Mouse (Mus musculus): Measurements from ENCODE around the gene Tmem150c.

Gene Tmem150c

GRCm38 (mm10) chr5:100096955-100097354, 62.7 kb downstream of the Tmem150c start:
- DNase-seq = peak; percentile 29

- no peak for DNase-seq
Measured at GRCm38 (mm10) chr5:100091602-100092001, 68.0 kb downstream of the Tmem150c start.

GRCm38 (mm10) chr5:100091263-100091594, 68.4 kb downstream of the Tmem150c start:
- DNase-seq = no peak

GRCm38 (mm10) chr5:100090515-100091262, 68.9 kb downstream of the Tmem150c start:
- no peak for DNase-seq

GRCm38 (mm10) chr5:100085097-100085496, 74.5 kb downstream of the Tmem150c start:
- DNase-seq = peak; percentile 39

GRCm38 (mm10) chr5:100083953-100084562, 75.5 kb downstream of the Tmem150c start:
- DNase-seq = no peak

GRCm38 (mm10) chr5:100082006-100082405, 77.6 kb downstream of the Tmem150c start:
- no peak for DNase-seq

GRCm38 (mm10) chr5:100079931-100080275, 79.7 kb downstream of the Tmem150c start:
- DNase-seq = no peak

GRCm38 (mm10) chr5:100079040-100079930, 80.3 kb downstream of the Tmem150c start:
- DNase-seq = peak; percentile 14

- no peak for DNase-seq
Measured at GRCm38 (mm10) chr5:100074571-100074970, 85.0 kb downstream of the Tmem150c start.

- DNase-seq = no peak
Measured at GRCm38 (mm10) chr5:100072557-100072956, 87.1 kb downstream of the Tmem150c start.

- DNase-seq = no peak
Measured at GRCm38 (mm10) chr5:100071541-100071940, 88.1 kb downstream of the Tmem150c start.

- peak; percentile 84 for DNase-seq
Measured at GRCm38 (mm10) chr5:100070255-100070654, 89.4 kb downstream of the Tmem150c start.

- DNase-seq = no peak
Measured at GRCm38 (mm10) chr5:100069526-100069925, 90.1 kb downstream of the Tmem150c start.

GRCm38 (mm10) chr5:100067579-100067978, 92.0 kb downstream of the Tmem150c start:
- DNase-seq = no peak

- no peak for DNase-seq
Measured at GRCm38 (mm10) chr5:100060876-100061275, 98.7 kb downstream of the Tmem150c start.

GRCm38 (mm10) chr5:100059326-100059725, 100.3 kb downstream of the Tmem150c start:
- no peak for DNase-seq

GRCm38 (mm10) chr5:100058729-100059128, 100.9 kb downstream of the Tmem150c start:
- no peak for DNase-seq

- DNase-seq = no peak
Measured at GRCm38 (mm10) chr5:100057461-100058209, 102.0 kb downstream of the Tmem150c start.

GRCm38 (mm10) chr5:100055866-100056369, 103.7 kb downstream of the Tmem150c start:
- DNase-seq = no peak

GRCm38 (mm10) chr5:100054807-100055547, 104.6 kb downstream of the Tmem150c start:
- no peak for DNase-seq

- DNase-seq = no peak
Measured at GRCm38 (mm10) chr5:100052728-100053127, 106.9 kb downstream of the Tmem150c start.
